Mouse (Mus musculus) lung, postnatal 10 days (tissue): ENCODE measurements around the gene Triobp.
A peak's percentile ranks its signal among the peaks of the same experiment; 100 is the strongest.

Source experiments
- DNase-seq: peaks from one replicate; pipeline ENCODE4 v3.0.0; 2021

Triobp gene

DNA sequence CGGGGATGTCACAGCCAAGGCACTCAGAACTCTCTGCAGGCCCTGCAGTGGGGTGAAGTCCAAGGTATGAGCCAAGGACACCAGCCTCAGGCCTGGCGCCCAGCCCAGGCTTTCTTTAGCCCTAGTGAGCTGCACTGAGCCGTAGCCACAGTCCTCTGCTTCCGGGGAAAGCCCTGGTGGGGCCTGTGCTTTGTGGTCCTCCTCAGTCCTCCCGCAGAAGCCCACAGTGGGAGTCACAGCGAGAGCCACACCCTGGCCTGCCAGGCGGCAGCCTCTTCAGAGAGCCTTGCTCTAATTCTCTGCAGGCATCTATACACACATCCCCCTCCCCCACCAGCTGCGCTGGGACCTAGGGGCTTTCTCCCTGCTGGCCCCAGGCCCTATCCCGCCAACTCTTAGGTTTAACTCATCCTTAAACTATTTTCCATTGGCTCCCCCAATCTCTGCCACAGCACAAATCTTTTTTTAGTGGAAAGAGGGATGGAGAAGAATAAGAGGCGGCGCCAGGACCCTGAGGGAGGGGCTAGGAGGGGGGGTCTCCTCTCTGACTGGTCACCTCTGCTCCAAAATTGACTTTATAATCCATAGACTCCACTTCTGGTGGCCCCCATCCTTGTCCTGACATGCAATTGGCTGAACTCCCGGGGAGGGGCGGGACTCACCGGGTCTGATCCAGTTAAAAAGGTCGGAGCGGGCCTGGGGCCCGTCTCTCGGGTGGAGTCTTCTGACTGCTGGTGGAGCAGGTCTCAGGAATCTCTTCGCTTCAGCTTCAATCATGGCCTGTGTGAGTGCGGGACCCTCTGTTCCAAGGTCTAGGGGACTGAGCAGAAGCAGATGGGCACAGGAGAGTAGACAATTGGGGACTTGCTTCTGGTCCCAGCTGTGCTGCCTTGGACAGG lies 21.3 kb upstream of the Triobp start, which contains the start of gene Lgals1:
Gene Lgals1, plus strand, starts transcription at position 705 of the 899 bp plus-strand sequence.
- DNase-seq = peak; percentile 96

DNA sequence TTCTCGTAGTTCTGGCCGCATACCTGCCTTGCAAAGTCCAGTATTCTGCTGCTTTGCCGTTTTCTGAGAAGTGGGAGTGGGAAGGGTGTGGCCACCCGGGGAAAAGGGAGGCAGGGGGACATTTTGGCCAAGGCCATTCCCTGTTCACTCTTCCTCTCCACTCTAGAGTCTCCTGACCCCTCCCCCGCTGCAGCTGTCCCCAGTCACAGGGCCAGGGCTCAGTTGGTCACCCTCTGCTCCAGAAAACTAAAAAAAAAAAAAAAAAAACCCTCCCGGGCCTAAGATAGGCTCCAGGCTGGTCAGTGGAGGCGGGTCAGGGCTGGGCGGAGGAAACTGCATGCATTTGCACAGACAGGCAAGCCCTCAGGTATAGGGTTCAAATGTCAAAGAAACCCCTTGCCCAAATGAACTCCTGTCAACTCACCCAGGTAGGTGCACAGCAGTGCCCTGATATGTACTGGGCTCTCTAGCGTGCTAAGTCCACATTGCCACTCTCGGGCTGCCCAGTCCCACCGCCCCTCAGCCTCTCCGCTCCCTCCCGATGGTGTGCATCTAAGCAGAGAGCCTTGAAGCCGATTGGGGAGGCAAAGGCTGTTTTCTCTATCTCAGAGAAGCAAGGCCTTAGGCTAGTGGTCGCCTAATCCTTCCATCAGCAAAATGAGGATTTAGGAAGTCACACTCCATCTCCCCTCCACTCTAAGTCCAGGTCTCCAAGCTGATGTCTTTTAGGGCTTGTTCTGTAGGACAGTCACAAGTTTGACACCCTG lies 20.3 kb upstream of the Triobp start:
- peak; percentile 65 for DNase-seq

DNA sequence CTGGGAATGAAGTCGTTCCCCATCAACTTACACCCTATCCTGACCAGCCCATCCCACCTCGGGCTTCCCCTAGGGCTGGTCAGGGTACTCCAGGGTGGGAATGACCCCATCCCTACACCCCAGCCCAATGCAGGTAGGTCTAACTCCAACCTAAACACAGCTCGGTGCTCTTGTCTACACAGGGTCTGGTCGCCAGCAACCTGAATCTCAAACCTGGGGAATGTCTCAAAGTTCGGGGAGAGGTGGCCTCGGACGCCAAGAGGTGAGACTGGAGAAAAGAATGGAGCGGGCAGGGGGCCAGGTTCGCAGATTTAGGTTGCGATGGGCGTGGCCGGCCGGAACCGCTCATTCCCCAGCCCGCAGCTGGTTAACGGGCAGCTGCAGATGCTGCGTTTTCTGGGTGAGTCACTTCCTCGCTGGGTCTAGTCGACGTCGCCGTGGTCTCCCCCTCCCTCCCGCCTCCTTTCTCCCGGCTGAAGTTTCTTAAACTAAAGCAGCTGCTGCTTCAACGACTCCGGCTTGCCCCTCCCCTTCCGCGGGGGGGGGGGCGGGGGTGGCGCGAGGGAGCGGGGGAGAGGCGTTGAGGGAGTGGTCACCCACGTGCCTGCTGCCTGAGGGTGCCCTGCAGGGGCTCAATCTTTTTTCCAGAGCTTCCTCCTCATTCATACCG lies 19.6 kb upstream of the Triobp start:
- DNase-seq = peak; percentile 92

DNA sequence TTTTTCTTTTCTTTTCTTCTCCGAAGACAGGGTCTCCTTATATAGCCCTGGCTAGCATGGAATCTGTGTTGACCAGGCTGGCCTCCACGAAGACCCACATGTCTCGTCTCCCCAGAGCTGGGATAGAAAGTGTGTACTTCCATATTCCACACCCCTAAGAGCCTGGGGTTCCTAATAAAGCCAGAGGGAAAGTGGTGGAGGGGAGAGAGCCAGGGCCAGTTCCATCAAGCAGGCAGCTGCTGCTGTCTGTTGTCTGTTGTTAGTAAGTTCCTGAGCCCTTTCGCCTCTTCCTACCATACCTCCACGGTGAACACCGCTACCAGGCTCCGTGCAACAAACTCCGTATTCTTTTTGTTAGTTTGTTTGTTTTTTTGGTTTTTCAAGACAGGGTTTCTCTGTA lies 19.0 kb upstream of the Triobp start:
- no peak for DNase-seq

- no peak for DNase-seq
Observed at GRCm38 (mm10) chr15:78930192-78930706, 17.3 kb upstream of the Triobp start.

DNA sequence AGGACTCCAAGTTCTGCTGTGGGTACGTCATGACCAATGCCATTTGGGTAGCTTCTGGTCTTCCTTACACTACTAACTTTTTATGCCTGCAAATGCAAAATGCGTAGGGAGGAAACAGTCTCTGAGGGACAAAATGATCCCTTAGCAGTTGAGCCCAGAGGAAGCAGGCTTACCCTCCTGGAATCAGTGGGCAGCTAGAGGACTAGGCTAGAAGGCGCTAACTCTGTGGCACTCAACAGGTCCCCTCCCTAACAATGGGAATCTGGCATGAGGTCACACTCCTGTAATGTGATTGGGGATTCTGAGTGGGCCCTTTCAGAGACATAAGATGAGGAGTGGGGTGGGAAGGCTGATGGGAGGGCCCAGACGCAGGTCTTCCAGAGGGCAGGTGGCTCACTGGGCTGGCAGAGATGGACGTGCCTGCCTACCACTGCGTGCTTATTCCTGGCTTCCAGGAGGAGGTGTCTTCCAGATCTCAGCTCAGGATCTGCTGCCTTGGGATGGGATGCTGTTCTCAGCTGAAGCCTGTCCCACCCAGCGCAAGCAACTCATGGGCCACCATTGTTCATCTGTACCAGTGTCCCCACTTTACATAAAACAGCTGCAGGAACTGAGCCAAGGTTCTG lies 16.6 kb upstream of the Triobp start:
- DNase-seq = no peak

DNA sequence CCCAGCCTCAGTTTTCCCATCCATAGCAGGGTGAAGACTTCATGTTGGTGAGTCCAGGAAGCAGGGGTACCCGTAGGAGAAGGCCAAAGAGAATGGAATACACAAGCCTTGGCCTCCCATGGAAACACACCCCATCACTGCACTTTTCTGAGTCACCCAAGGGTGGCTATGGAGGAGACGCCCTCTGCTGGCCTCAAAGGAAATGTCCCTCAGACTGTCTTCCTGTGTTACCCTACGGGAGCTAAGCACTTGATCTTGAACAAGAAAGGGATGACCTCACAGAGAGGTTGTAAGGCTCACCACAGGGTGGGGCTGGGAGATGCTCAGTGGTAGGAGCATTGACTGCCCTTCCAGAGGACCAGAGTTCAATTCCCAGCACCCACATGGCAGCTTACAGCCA lies 15.9 kb upstream of the Triobp start:
- DNase-seq = peak; percentile 77

- DNase-seq = peak; percentile 90
Observed at GRCm38 (mm10) chr15:78934784-78935320, 12.7 kb upstream of the Triobp start, which contains the start of gene Nol12. Nol12 (plus strand) TSS chr15:78934933.

- no peak for DNase-seq
Observed at GRCm38 (mm10) chr15:78936403-78936802, 11.1 kb upstream of the Triobp start.

GRCm38 (mm10) chr15:78937311-78937710 lies 10.2 kb upstream of the Triobp start:
- no peak for DNase-seq

GRCm38 (mm10) chr15:78937963-78938362 lies 9.6 kb upstream of the Triobp start:
- no peak for DNase-seq

- no peak for DNase-seq
Observed at GRCm38 (mm10) chr15:78940325-78940724, 7.2 kb upstream of the Triobp start.

DNA sequence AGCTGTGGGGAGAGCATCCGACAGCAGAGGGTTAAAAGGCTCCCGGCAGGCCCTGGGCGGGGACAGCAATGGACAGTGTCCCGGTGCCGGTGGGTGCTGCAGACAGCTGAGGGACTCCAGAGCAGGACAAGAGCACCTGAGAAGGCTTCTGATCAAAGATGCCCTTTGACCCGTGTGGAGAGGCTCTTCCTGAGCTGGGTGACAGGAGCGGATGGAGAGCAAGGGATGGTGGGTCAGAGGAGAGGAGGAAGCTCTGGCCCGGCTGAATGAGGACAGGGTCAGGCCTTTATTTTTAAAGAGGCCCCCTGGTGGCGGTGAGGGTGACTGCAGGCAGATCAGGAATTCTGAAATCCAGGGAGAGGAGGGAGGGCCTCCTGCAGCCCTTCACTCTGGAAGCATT lies 4.9 kb upstream of the Triobp start:
- DNase-seq = peak; percentile 92

GRCm38 (mm10) chr15:78946232-78946631 lies 1.3 kb upstream of the Triobp start:
- DNase-seq = no peak

GRCm38 (mm10) chr15:78948152-78948725 lies 715 bp downstream of the Triobp start:
- no peak for DNase-seq

DNA sequence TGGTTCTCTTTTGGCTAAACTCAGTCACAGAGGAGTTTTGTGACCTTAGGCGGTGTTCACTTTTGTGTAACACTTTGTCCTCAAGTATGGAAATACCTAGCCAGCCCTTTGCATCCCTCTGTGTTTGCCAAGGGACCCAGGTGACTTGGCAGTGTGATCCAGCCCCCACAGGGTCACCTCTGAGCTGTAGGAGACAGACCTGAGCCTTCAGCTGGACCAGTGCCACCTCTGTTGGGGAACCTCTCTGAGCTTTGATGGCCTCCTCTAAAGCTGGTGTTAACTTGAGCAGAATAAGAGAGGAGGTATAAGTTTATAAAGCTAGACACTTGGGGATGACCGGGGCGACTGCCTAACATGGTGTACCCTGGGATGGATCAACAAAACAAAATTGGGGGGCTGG lies 1.4 kb downstream of the Triobp start:
- DNase-seq = no peak

DNA sequence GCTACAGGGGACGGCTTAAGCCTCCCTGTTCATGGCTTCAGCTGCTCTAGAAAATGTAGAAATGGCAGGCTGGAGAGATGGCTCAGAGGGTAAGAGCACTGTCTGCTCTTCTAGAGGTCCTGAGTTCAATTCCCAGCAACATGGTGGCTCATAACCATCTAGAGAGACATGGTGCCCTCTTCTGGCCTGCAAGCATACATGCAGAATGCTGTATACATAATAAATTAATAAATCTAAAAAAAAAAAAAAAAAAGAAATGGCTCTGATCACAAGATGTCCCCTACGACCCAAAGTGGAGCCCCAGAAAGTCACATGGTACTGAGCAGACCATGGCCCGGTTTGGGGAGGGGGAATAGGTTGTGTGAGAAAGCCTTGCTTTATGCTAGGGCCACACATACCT lies 8.1 kb downstream of the Triobp start:
- no peak for DNase-seq

DNA sequence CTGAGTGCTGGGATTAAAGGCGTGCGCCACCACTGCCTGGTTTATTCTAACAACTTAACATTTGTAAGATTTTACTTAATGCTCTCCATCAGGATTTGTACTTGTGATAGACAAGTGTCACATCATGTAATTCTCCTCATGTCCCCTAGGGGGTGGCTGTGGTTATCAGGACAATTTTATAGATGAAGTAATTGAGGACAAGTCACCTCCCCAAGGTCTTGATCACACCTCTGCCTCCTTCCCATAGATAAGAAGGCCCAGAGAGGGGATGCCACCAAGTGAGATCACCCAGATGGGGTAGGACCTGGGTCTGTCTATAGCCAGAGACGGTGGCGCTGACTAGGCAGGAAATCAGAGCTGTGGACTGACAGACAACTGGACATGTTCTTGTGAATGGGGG lies 8.8 kb downstream of the Triobp start:
- DNase-seq = peak; percentile 36

DNA sequence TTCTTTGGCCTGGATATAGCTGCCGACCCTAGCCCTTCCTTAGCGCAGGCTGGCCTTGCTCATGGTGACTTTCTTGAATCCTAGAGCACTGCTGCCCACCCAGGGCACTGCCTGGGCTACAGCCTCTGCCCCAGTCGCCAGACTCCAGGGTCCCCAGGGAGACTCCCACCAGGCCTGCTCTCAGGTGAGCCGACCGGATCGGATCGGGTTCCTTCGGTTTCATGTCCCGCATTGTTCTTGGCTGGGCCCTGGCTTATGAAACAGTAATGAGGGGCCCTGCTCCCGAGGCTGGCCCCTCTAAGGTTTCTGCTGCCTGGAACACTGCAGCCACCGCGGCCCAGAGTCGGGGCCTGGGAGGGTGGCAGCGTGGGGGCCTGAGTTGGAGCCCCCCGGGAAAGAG lies 9.5 kb downstream of the Triobp start:
- no peak for DNase-seq

DNA sequence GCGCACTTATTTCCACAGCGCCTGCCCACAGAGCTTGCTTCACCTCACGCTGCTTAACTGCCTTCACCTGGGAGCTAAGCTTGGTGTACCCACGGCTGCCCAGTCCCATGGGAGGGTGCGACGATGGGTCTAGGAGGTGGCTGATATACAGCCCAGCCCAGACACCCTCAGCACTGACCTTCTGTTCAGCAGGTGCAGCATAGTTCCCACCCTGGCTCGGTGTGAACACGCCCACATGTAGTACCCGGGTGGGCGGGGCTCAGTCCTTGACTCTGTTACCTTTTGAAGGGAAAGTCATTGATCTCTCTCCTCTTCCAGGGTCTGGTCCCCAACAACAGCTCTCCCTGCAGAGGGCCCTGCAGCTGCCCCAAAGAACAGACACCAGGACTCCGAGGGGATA lies 12.0 kb downstream of the Triobp start:
- no peak for DNase-seq

- DNase-seq = peak; percentile 44
Observed at GRCm38 (mm10) chr15:78960088-78960487, 12.6 kb downstream of the Triobp start.

- DNase-seq = peak; percentile 91
Observed at GRCm38 (mm10) chr15:78962885-78963284, 15.4 kb downstream of the Triobp start.
